9 mouse cellular contexts compared by ENCODE assay signal in genomic region chr16:45837541-45838342, GRCm38 (mm10).
DNase-seq lines count a peak whose midpoint lies in the region; ATAC-seq and TF ChIP-seq lines count a peak whose summit lies in the region.
"Had no signal": no experiment of that assay in that cellular context is flagged by ENCODE, and none has a peak within 500 bp of the region (broad histone marks: within the 10 kb centered on the region; RNA-seq: fewer than 3 reads in every experiment).

No protein-coding gene starts in this region.

- peak overlapping the region; percentile 62 for H3K27ac ChIP-seq in lung, postnatal 0 days (ENCODE audit: low read length)
- H3K27ac ChIP-seq: hindbrain, embryonic 15.5 days had no signal

- no peak for TF ChIP-seq CTCF in lung, postnatal 0 days (IDR thresholded peaks at IDR 0.05)

- H3K27me3 ChIP-seq in lung, postnatal 0 days (replicated peaks; ENCODE audit: insufficient read depth, low read length), result no peaks in the 10 kb centered on the region
- H3K27me3 ChIP-seq: hindbrain, embryonic 15.5 days had no signal

- ATAC-seq in lung, postnatal 0 days, result peak; percentile 89

- H3K9me3 ChIP-seq in lung, postnatal 0 days (ENCODE audit: low read length), result no peaks in the 10 kb centered on the region
- H3K9me3 ChIP-seq: hindbrain, embryonic 15.5 days; megakaryocyte, embryonic 14.5 days had no signal

- intact Hi-C loops in heart, postnatal 25 days (cut with DNase I), result no loop called here

- 31% methylated on average over 5 of the region's 5 CpGs for WGBS in lung, postnatal 0 days

- H3K36me3 ChIP-seq in lung, postnatal 0 days (ENCODE audit: insufficient read depth, low read length), result no peaks in the 10 kb centered on the region
- H3K36me3 ChIP-seq: hindbrain, embryonic 15.5 days had no signal

- peak; percentile 81 for DNase-seq in Muller cell, postnatal 12 days (ENCODE audit: inconsistent ontology term)
- peak; percentile 44 for DNase-seq in adrenal gland, postnatal 25 days
- peak; percentile 25 for DNase-seq in heart, postnatal 25 days (ENCODE audit: low spot score)
- DNase-seq in lung, postnatal 0 days (ENCODE audit: low spot score), result peak; percentile 90
- DNase-seq in thymus, postnatal 4 days, result no peak
- DNase-seq in cerebellum, postnatal 36 days, result no peak
- DNase-seq in right cerebral cortex, postnatal 36 days (ENCODE audit: low spot score in 2 of 2), result no peak

- H3K4me1 ChIP-seq in lung, postnatal 0 days (ENCODE audit: insufficient read depth, low read depth, low read length), result peaks cover 29% of the 10 kb centered on the region; the same call in 1 of the 2 replicates

- no peak overlapping the region for H3K4me3 ChIP-seq in lung, postnatal 0 days (ENCODE audit: low read depth, low read length)
- H3K4me3 ChIP-seq: hindbrain, embryonic 15.5 days; megakaryocyte, embryonic 14.5 days had no signal

- no peak overlapping the region for H3K9ac ChIP-seq in lung, postnatal 0 days (replicated peaks; ENCODE audit: low read depth)
- H3K9ac ChIP-seq: hindbrain, embryonic 15.5 days had no signal

- no peak overlapping the region for H3K4me2 ChIP-seq in lung, postnatal 0 days (replicated peaks; ENCODE audit: low read depth, low read length)
- H3K4me2 ChIP-seq: hindbrain, embryonic 15.5 days had no signal

- TF ChIP-seq EP300 in lung, postnatal 0 days (IDR thresholded peaks at IDR 0.05), result peak; percentile 97

Comparison
In these comparisons a context has a peak if more than half of its experiments do, and no peak if none do; other contexts are left out.
1. DNase-seq: peak in Muller cell, postnatal 12 days (single experiment), adrenal gland, postnatal 25 days (single experiment), heart, postnatal 25 days (single experiment) and lung, postnatal 0 days (single experiment); none in thymus, postnatal 4 days (single experiment), cerebellum, postnatal 36 days (0 of 2) and right cerebral cortex, postnatal 36 days (0 of 2).